Mouse (Mus musculus): Measurements from ENCODE around the gene Usf3. TPM values are rescaled to one million over a fixed set of nuclear protein-coding genes. Genes with fewer than 3 reads are reported as not detected.

Usf3 gene
- polyA plus RNA-seq, 1 experiment = 12.0 TPM

GRCm38 (mm10) chr16:44159325-44159724 is 13.7 kb upstream of the Usf3 start:
- no peak overlapping the region for H3K27ac ChIP-seq (ENCODE audit: control insufficient read depth, insufficient read depth, low read depth, low read length, poor library complexity)
- H3K4me3 ChIP-seq (replicated peaks; ENCODE audit: control insufficient read depth, low read depth, low read length) = no peak overlapping the region
- no peaks in the 10 kb centered on the region for H3K4me1 ChIP-seq (ENCODE audit: control insufficient read depth, insufficient read depth, low read length)
- TF ChIP-seq CTCF (IDR thresholded peaks at IDR 0.05; ENCODE audit: control insufficient read depth, insufficient read depth, low read length) (no peak), POLR2A (IDR thresholded peaks at IDR 0.05; ENCODE audit: borderline replicate concordance, control insufficient read depth, low read depth, low read length) (no peak)
- WGBS = 61% methylated on average over 7 of the region's 7 CpGs

- TF ChIP-seq POLR2A (IDR thresholded peaks at IDR 0.05; ENCODE audit: borderline replicate concordance, control insufficient read depth, low read depth, low read length) (no peak), CTCF (IDR thresholded peaks at IDR 0.05; ENCODE audit: control insufficient read depth, insufficient read depth, low read length) (no peak)
- no peak overlapping the region for H3K4me3 ChIP-seq (replicated peaks; ENCODE audit: control insufficient read depth, low read depth, low read length)
- 84% methylated on average over 2 of the region's 2 CpGs for WGBS
Measured at GRCm38 (mm10) chr16:44163831-44164230, 9.2 kb upstream of the Usf3 start.

GRCm38 (mm10) chr16:44165182-44165581 is 7.9 kb upstream of the Usf3 start:
- TF ChIP-seq POLR2A (IDR thresholded peaks at IDR 0.05; ENCODE audit: borderline replicate concordance, control insufficient read depth, low read depth, low read length) (no peak), CTCF (IDR thresholded peaks at IDR 0.05; ENCODE audit: control insufficient read depth, insufficient read depth, low read length) (no peak)
- Histone ChIP-seq H3K27ac (ENCODE audit: control insufficient read depth, insufficient read depth, low read depth, low read length, poor library complexity) (no peak overlapping the region), H3K4me3 (replicated peaks; ENCODE audit: control insufficient read depth, low read depth, low read length) (no peak overlapping the region), H3K4me1 (ENCODE audit: control insufficient read depth, insufficient read depth, low read length) (no peaks in the 10 kb centered on the region)
- WGBS = 49% methylated on average over 3 of the region's 3 CpGs

More at GRCm38 (mm10) chr16:44163831-44164230, 9.2 kb upstream of the Usf3 start:
- Histone ChIP-seq H3K27ac (ENCODE audit: control insufficient read depth, insufficient read depth, low read depth, low read length, poor library complexity) (no peak overlapping the region), H3K4me1 (ENCODE audit: control insufficient read depth, insufficient read depth, low read length) (no peaks in the 10 kb centered on the region)

- TF ChIP-seq CTCF (IDR thresholded peaks at IDR 0.05; ENCODE audit: control insufficient read depth, insufficient read depth, low read length) (no peak), POLR2A (IDR thresholded peaks at IDR 0.05; ENCODE audit: borderline replicate concordance, control insufficient read depth, low read depth, low read length) (no peak)
- Histone ChIP-seq H3K4me3 (replicated peaks; ENCODE audit: control insufficient read depth, low read depth, low read length) (no peak overlapping the region), H3K4me1 (ENCODE audit: control insufficient read depth, insufficient read depth, low read length) (no peaks in the 10 kb centered on the region), H3K27ac (ENCODE audit: control insufficient read depth, insufficient read depth, low read depth, low read length, poor library complexity) (no peak overlapping the region)
- WGBS = 82% methylated on average over 4 of the region's 4 CpGs
Measured at GRCm38 (mm10) chr16:44168990-44169389, 4.1 kb upstream of the Usf3 start.

GRCm38 (mm10) chr16:44172297-44173154 is 520 bp upstream of the Usf3 start:
- peaks cover 3% of the 10 kb centered on the region for H3K4me1 ChIP-seq (ENCODE audit: control insufficient read depth, insufficient read depth, low read length)

GRCm38 (mm10) chr16:44173966-44174530 is 1.0 kb downstream of the Usf3 start:
- TF ChIP-seq CTCF (IDR thresholded peaks at IDR 0.05; ENCODE audit: control insufficient read depth, insufficient read depth, low read length) = no peak
- 5% methylated on average over 7 of the region's 7 CpGs for WGBS
- Histone ChIP-seq H3K27ac (ENCODE audit: control insufficient read depth, insufficient read depth, low read depth, low read length, poor library complexity) (no peak overlapping the region; the same call in 1 of the 2 replicates), H3K4me1 (ENCODE audit: control insufficient read depth, insufficient read depth, low read length) (peaks cover 3% of the 10 kb centered on the region), H3K4me3 (replicated peaks; ENCODE audit: control insufficient read depth, low read depth, low read length) (peak overlapping the region; percentile 0)

More at GRCm38 (mm10) chr16:44172297-44173154, 520 bp upstream of the Usf3 start:
- H3K27ac ChIP-seq (ENCODE audit: control insufficient read depth, insufficient read depth, low read depth, low read length, poor library complexity) = peak overlapping the region; percentile 76
- WGBS = under 1% methylated on average over 26 of the region's 26 CpGs
- peak overlapping the region; percentile 90 for H3K4me3 ChIP-seq (replicated peaks; ENCODE audit: control insufficient read depth, low read depth, low read length)
- no peak for TF ChIP-seq CTCF (IDR thresholded peaks at IDR 0.05; ENCODE audit: control insufficient read depth, insufficient read depth, low read length)

GRCm38 (mm10) chr16:44175001-44175400 is 2.0 kb downstream of the Usf3 start:
- H3K4me1 ChIP-seq (ENCODE audit: control insufficient read depth, insufficient read depth, low read length) = peaks cover 3% of the 10 kb centered on the region
- H3K4me3 ChIP-seq (replicated peaks; ENCODE audit: control insufficient read depth, low read depth, low read length) = no peak overlapping the region
- 22% methylated on average over 1 of the region's 1 CpGs for WGBS
- TF ChIP-seq POLR2A (IDR thresholded peaks at IDR 0.05; ENCODE audit: borderline replicate concordance, control insufficient read depth, low read depth, low read length) (no peak), CTCF (IDR thresholded peaks at IDR 0.05; ENCODE audit: control insufficient read depth, insufficient read depth, low read length) (no peak)
- no peak overlapping the region for H3K27ac ChIP-seq (ENCODE audit: control insufficient read depth, insufficient read depth, low read depth, low read length, poor library complexity)

- Histone ChIP-seq H3K4me1 (ENCODE audit: control insufficient read depth, insufficient read depth, low read length) (peaks cover 3% of the 10 kb centered on the region), H3K27ac (ENCODE audit: control insufficient read depth, insufficient read depth, low read depth, low read length, poor library complexity) (no peak overlapping the region), H3K4me3 (replicated peaks; ENCODE audit: control insufficient read depth, low read depth, low read length) (no peak overlapping the region)
- TF ChIP-seq POLR2A (IDR thresholded peaks at IDR 0.05; ENCODE audit: borderline replicate concordance, control insufficient read depth, low read depth, low read length) (no peak), CTCF (IDR thresholded peaks at IDR 0.05; ENCODE audit: control insufficient read depth, insufficient read depth, low read length) (no peak)
- 79% methylated on average over 2 of the region's 2 CpGs for WGBS
Measured at GRCm38 (mm10) chr16:44176511-44176910, 3.5 kb downstream of the Usf3 start.
